Mouse (Mus musculus) left cerebral cortex, adult 8-10 months (tissue): ENCODE data around the gene Rsph3a. TPM values are rescaled to one million over a fixed set of nuclear protein-coding genes. Genes with fewer than 3 reads are reported as not detected.
"Not testable (repeated sequence)": the region's sequence is repeated elsewhere in the genome, so short reads cannot be mapped to it uniquely, and the experiment has no call there.

Source experiments
- DNase-seq, 2 experiments: peaks; one replicate each; pipeline ENCODE4 v3.0.0; 2022; ENCODE audit warnings: low spot score in 2 of 2
- total RNA-seq, 4 experiments: library from RNA; stranded (reverse); gene quantifications; 2 replicates each; pipeline ENCODE4 v1.2.4; 2022

The Rsph3a gene
- total RNA-seq, 4 experiments from 2014 or later, result 27.8 to 50.4 (median 34.7) TPM

GRCm38 (mm10) chr17:8027475-8028168, 82.2 kb downstream of the Rsph3a start:
- DNase-seq, result not testable (repeated sequence)

Other genes with a start within 250 kb of the Rsph3a start
- gene Fndc1, start 118.3 kb upstream of the Rsph3a start, total RNA-seq, result 1 to 10 TPM; 3.9 to 6.2 (median 4.9) TPM
- 1 to 10 TPM; 5.9 to 6.8 (median 6.6) TPM for gene Tagap, start 19.6 kb upstream of the Rsph3a start, total RNA-seq
- 1 to 10 TPM in 1 of 4 experiments, under 1 TPM in 1, not detected in 2; 0.28 to 1.0 TPM for gene Gm49673, start 202.2 kb downstream of the Rsph3a start, total RNA-seq
- gene Rnaset2a, start 202.5 kb downstream of the Rsph3a start, total RNA-seq, result 1 to 10 TPM; 4.0 to 9.4 (median 7.5) TPM
- 10 to 100 TPM; 15.9 to 21.0 (median 19.5) TPM for gene Fgfr1op, start 219.9 kb downstream of the Rsph3a start, total RNA-seq